Mouse (Mus musculus): ENCODE results near the gene Mrm1. TPM values are rescaled to one million over a fixed set of nuclear protein-coding genes. Genes with fewer than 3 reads are reported as not detected.
"Not testable (repeated sequence)": the region's sequence is repeated elsewhere in the genome, so short reads cannot be mapped to it uniquely, and the experiment has no call there.

Mrm1 gene
- 6.3 and 8.1 TPM in 2 replicates for total RNA-seq (2017)

GRCm38 (mm10) chr11:84818961-84819692, at the start of gene Mrm1:
Gene Mrm1 (minus strand): TSS chr11:84819515.
- peak; percentile 86 for ATAC-seq (ENCODE audit: extremely low read depth, insufficient number of reproducible peaks, low FRiP score, poor library complexity, severe bottlenecking)

- ATAC-seq (ENCODE audit: extremely low read depth, insufficient number of reproducible peaks, low FRiP score, poor library complexity, severe bottlenecking): no peak
Measured at GRCm38 (mm10) chr11:84868786-84869259, 49.5 kb upstream of the Mrm1 start.

GRCm38 (mm10) chr11:84867586-84867985, 48.3 kb upstream of the Mrm1 start:
- no peak for ATAC-seq (ENCODE audit: extremely low read depth, insufficient number of reproducible peaks, low FRiP score, poor library complexity, severe bottlenecking)

DNA sequence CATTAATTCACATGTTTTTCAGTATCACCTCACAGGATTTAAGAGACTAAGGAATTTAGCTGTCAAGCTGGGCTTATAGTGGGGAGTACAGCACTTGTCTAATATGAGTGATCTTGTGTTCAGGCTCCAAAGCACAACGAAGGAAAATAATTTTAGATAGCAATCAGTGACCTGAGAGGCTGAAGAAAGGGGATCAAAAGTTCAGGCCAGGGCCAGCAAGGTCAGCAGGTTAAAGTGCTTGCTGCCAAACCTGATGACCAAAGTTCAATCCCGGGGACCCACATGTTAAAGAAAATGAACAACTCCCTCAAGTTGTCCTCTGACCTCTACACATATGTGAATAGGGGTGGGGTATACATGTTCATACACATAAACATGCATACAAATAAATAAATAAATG, 46.0 kb upstream of the Mrm1 start:
- ATAC-seq (ENCODE audit: extremely low read depth, insufficient number of reproducible peaks, low FRiP score, poor library complexity, severe bottlenecking): no peak

DNA sequence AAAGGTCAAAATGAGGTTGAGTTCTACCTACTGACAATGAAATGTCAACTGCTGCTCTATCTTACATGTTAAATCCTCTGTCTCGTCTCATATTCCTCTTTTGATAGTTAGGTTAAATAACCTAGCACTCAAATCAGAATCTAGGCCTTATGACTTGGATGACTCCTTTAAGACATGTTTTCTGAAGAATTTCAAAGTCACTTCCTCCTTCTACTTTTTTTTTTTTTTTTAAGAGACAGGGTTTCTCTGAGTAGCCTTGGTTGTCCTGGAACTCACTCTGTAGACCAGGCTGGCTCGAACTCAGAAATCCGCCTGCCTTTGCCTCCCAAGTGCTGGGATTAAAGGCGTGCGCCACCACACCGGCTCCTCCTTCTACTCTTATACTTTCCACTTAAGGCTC, 36.0 kb upstream of the Mrm1 start:
- ATAC-seq (ENCODE audit: extremely low read depth, insufficient number of reproducible peaks, low FRiP score, poor library complexity, severe bottlenecking): no peak

GRCm38 (mm10) chr11:84847475-84848090, 28.3 kb upstream of the Mrm1 start:
- no peak for ATAC-seq (ENCODE audit: extremely low read depth, insufficient number of reproducible peaks, low FRiP score, poor library complexity, severe bottlenecking)

GRCm38 (mm10) chr11:84846741-84847474, 27.6 kb upstream of the Mrm1 start:
- ATAC-seq (ENCODE audit: extremely low read depth, insufficient number of reproducible peaks, low FRiP score, poor library complexity, severe bottlenecking): no peak

DNA sequence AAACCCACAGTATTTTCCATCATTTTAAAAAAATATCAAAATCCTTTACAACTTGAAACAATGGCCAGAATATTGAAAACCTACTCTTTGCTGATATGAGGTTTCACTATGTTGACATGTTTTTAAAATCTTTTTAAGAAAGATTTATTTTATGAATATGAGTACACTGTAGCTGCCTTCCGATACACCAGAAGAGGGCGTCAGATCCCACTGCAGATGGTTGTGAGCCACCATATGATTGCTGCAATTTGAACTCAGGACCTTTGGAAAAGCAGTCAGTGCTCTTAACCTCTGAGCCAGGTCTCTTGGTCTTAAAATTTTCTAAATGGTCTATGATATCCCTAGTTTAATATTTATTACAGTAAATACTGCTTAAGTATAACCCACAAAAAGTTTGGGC, 20.0 kb upstream of the Mrm1 start:
- no peak for ATAC-seq (ENCODE audit: extremely low read depth, insufficient number of reproducible peaks, low FRiP score, poor library complexity, severe bottlenecking)

GRCm38 (mm10) chr11:84829495-84829894, 10.2 kb upstream of the Mrm1 start:
- ATAC-seq (ENCODE audit: extremely low read depth, insufficient number of reproducible peaks, low FRiP score, poor library complexity, severe bottlenecking): not testable (repeated sequence)

GRCm38 (mm10) chr11:84828516-84829399, 9.4 kb upstream of the Mrm1 start, which contains the start of gene Dhrs11:
Gene Dhrs11 (minus strand): TSS chr11:84828994.
- ATAC-seq (ENCODE audit: extremely low read depth, insufficient number of reproducible peaks, low FRiP score, poor library complexity, severe bottlenecking): peak; percentile 83

DNA sequence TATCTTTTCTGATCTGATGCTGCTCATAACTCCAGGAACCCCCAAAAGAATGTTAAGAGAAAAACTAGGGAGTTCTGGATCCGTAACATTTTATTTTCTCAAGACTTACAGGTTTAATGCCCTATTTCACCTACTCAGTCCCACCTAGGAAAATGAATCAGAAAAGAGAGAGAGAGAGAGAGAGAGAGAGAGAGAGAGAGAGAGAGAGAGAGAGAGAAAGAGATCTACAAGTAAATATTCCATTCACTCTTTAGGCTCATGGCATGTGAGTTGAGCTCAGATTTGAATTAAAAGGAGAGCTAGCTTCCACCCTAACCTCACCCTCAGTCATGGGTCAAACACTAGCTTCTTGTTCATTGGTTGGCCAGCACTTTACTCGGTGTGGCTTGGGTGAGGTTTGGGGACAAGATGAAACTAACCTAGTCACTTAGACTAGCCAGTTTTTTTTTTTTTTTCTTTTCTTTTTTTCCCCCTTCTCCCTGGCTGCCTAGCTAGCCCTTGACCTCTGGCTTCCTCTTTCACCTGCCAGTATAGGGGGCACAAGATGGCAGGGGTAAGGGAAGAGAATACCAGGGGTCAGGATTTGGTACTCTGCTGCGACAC, 8.7 kb upstream of the Mrm1 start:
- ATAC-seq (ENCODE audit: extremely low read depth, insufficient number of reproducible peaks, low FRiP score, poor library complexity, severe bottlenecking): no peak

GRCm38 (mm10) chr11:84827492-84827891, 8.2 kb upstream of the Mrm1 start:
- ATAC-seq (ENCODE audit: extremely low read depth, insufficient number of reproducible peaks, low FRiP score, poor library complexity, severe bottlenecking): no peak

DNA sequence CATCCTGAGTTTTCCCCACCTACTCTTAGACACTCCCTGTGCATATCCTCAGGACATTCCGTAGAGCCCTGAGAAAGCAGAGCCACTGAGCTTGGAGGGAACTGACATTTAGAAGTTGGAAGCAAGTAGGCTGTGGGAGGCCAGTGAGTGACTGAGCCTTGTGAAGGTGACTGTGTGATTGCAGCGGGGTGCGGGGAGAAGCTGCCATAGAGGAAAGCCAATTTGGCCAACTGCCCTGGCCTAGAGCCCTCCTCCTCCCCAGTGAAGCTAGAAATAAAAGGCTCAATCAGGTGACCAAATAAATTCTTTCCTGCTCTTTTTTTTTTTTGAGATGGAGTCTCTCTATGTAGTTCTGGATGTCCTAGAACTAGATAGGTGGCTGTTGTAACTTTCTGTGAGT, 6.9 kb upstream of the Mrm1 start:
- ATAC-seq (ENCODE audit: extremely low read depth, insufficient number of reproducible peaks, low FRiP score, poor library complexity, severe bottlenecking): no peak

GRCm38 (mm10) chr11:84825261-84825807, 6.0 kb upstream of the Mrm1 start:
- ATAC-seq (ENCODE audit: extremely low read depth, insufficient number of reproducible peaks, low FRiP score, poor library complexity, severe bottlenecking): no peak

DNA sequence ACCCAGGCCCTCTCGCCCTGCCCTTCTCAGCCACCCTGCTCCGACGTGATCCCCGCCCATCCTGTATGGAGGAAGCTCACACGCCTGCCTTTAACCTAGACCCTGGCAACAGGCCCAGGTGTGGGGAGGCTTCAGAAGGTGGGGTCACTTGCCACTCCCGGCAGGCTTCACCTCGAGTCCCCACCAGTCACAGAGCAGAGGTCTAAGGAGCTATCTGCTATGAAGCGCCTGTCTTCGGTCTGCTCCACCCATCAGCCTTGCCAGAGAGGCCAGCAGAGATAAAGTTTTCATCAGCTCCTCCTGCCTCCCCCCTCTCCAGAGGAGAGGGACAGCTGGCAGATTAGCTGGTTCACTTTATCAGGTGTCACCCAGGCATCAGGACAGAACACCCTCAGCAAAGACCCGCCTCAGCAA, 4.2 kb upstream of the Mrm1 start:
- no peak for ATAC-seq (ENCODE audit: extremely low read depth, insufficient number of reproducible peaks, low FRiP score, poor library complexity, severe bottlenecking)

- ATAC-seq (ENCODE audit: extremely low read depth, insufficient number of reproducible peaks, low FRiP score, poor library complexity, severe bottlenecking): no peak
Measured at GRCm38 (mm10) chr11:84822487-84822886, 3.2 kb upstream of the Mrm1 start.

DNA sequence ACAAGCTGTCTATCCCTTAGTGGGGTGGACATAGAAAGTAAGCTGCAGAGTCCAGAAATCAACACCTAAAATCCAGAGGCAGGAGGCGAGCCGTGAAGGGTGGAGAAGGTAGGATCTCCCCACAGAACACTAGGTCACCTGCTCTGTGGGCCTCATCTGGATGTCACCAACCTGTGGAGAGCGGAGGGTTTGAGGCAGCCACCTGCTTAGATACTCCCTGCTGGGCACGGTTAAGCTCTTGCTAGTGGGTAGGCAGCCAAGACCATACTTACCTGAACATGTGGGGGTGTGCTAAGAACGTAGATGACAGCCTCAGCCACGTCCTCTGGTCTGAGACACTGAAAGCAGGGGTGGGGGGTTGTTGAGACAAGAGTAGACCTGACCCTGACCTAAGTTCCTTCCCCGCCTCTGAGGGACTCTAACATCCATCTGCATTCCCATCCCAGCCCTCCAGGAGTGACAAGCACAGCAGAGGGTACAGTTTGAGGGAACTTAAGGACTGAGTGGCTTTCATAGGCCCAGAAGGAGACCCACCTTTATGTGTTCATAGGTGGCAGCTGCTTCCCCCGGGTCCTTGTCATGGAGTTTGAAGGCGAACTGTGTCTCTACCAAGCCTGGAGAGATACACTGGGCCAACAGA, 1.9 kb upstream of the Mrm1 start:
- no peak for ATAC-seq (ENCODE audit: extremely low read depth, insufficient number of reproducible peaks, low FRiP score, poor library complexity, severe bottlenecking)

Measured in neutrophil, adult 5-6 weeks (primary cell).